Mouse (Mus musculus): Measurements from ENCODE around the gene Trank1.

The Trank1 gene

GRCm38 (mm10) chr9:111382469-111382868 is 70.9 kb downstream of the Trank1 start:
- Histone ChIP-seq H3K36me3 (ENCODE audit: control insufficient read depth, insufficient read depth, low read length, poor library complexity, severe bottlenecking) (no peaks in the 10 kb centered on the region), H3K27me3 (ENCODE audit: control insufficient read depth, insufficient read depth, low read length, poor library complexity, severe bottlenecking) (no peaks in the 10 kb centered on the region)
- no peak for DNase-seq (ENCODE audit: low read depth, low spot score)

- no peak for DNase-seq (ENCODE audit: low read depth, low spot score)
- Histone ChIP-seq H3K36me3 (ENCODE audit: control insufficient read depth, insufficient read depth, low read length, poor library complexity, severe bottlenecking) (no peaks in the 10 kb centered on the region), H3K27me3 (ENCODE audit: control insufficient read depth, insufficient read depth, low read length, poor library complexity, severe bottlenecking) (no peaks in the 10 kb centered on the region)
Measured at GRCm38 (mm10) chr9:111383046-111383445, 71.5 kb downstream of the Trank1 start.

GRCm38 (mm10) chr9:111383756-111384155 is 72.2 kb downstream of the Trank1 start:
- Histone ChIP-seq H3K27me3 (ENCODE audit: control insufficient read depth, insufficient read depth, low read length, poor library complexity, severe bottlenecking) (no peaks in the 10 kb centered on the region), H3K36me3 (ENCODE audit: control insufficient read depth, insufficient read depth, low read length, poor library complexity, severe bottlenecking) (no peaks in the 10 kb centered on the region)
- no peak for DNase-seq (ENCODE audit: low read depth, low spot score)

- H3K36me3 ChIP-seq (ENCODE audit: control insufficient read depth, insufficient read depth, low read length, poor library complexity, severe bottlenecking), result no peaks in the 10 kb centered on the region
- no peak for DNase-seq (ENCODE audit: low read depth, low spot score)
- H3K27me3 ChIP-seq (ENCODE audit: control insufficient read depth, insufficient read depth, low read length, poor library complexity, severe bottlenecking), result no peaks in the 10 kb centered on the region
Measured at GRCm38 (mm10) chr9:111385526-111386491, 74.3 kb downstream of the Trank1 start.

GRCm38 (mm10) chr9:111386569-111386968 is 75.0 kb downstream of the Trank1 start:
- DNase-seq (ENCODE audit: low read depth, low spot score), result no peak
- Histone ChIP-seq H3K36me3 (ENCODE audit: control insufficient read depth, insufficient read depth, low read length, poor library complexity, severe bottlenecking) (no peaks in the 10 kb centered on the region), H3K27me3 (ENCODE audit: control insufficient read depth, insufficient read depth, low read length, poor library complexity, severe bottlenecking) (no peaks in the 10 kb centered on the region)

- H3K27me3 ChIP-seq (ENCODE audit: control insufficient read depth, insufficient read depth, low read length, poor library complexity, severe bottlenecking), result no peaks in the 10 kb centered on the region
- H3K36me3 ChIP-seq (ENCODE audit: control insufficient read depth, insufficient read depth, low read length, poor library complexity, severe bottlenecking), result no peaks in the 10 kb centered on the region
- no peak for DNase-seq (ENCODE audit: low read depth, low spot score)
Measured at GRCm38 (mm10) chr9:111387576-111387975, 76.0 kb downstream of the Trank1 start.

- DNase-seq (ENCODE audit: low read depth, low spot score), result no peak
- H3K36me3 ChIP-seq (ENCODE audit: control insufficient read depth, insufficient read depth, low read length, poor library complexity, severe bottlenecking), result no peaks in the 10 kb centered on the region
Measured at GRCm38 (mm10) chr9:111390016-111390415, 78.5 kb downstream of the Trank1 start.

GRCm38 (mm10) chr9:111391036-111391435 is 79.5 kb downstream of the Trank1 start:
- H3K36me3 ChIP-seq (ENCODE audit: control insufficient read depth, insufficient read depth, low read length, poor library complexity, severe bottlenecking), result no peaks in the 10 kb centered on the region
- no peak for DNase-seq (ENCODE audit: low read depth, low spot score)
- no peaks in the 10 kb centered on the region for H3K27me3 ChIP-seq (ENCODE audit: control insufficient read depth, insufficient read depth, low read length, poor library complexity, severe bottlenecking)

More at GRCm38 (mm10) chr9:111390016-111390415, 78.5 kb downstream of the Trank1 start:
- no peaks in the 10 kb centered on the region for H3K27me3 ChIP-seq (ENCODE audit: control insufficient read depth, insufficient read depth, low read length, poor library complexity, severe bottlenecking)

GRCm38 (mm10) chr9:111391926-111392442 is 80.4 kb downstream of the Trank1 start:
- no peaks in the 10 kb centered on the region for H3K27me3 ChIP-seq (ENCODE audit: control insufficient read depth, insufficient read depth, low read length, poor library complexity, severe bottlenecking)
- DNase-seq (ENCODE audit: low read depth, low spot score), result no peak
- no peaks in the 10 kb centered on the region for H3K36me3 ChIP-seq (ENCODE audit: control insufficient read depth, insufficient read depth, low read length, poor library complexity, severe bottlenecking)

GRCm38 (mm10) chr9:111395265-111395664 is 83.7 kb downstream of the Trank1 start:
- Histone ChIP-seq H3K36me3 (ENCODE audit: control insufficient read depth, insufficient read depth, low read length, poor library complexity, severe bottlenecking) (no peaks in the 10 kb centered on the region), H3K27me3 (ENCODE audit: control insufficient read depth, insufficient read depth, low read length, poor library complexity, severe bottlenecking) (no peaks in the 10 kb centered on the region)
- DNase-seq (ENCODE audit: low read depth, low spot score), result no peak

GRCm38 (mm10) chr9:111398059-111398458 is 86.5 kb downstream of the Trank1 start:
- H3K36me3 ChIP-seq (ENCODE audit: control insufficient read depth, insufficient read depth, low read length, poor library complexity, severe bottlenecking), result no peaks in the 10 kb centered on the region
- no peak for DNase-seq (ENCODE audit: low read depth, low spot score)
- no peaks in the 10 kb centered on the region for H3K27me3 ChIP-seq (ENCODE audit: control insufficient read depth, insufficient read depth, low read length, poor library complexity, severe bottlenecking)

GRCm38 (mm10) chr9:111400089-111400488 is 88.5 kb downstream of the Trank1 start:
- no peak for DNase-seq (ENCODE audit: low read depth, low spot score)
- Histone ChIP-seq H3K27me3 (ENCODE audit: control insufficient read depth, insufficient read depth, low read length, poor library complexity, severe bottlenecking) (no peaks in the 10 kb centered on the region), H3K36me3 (ENCODE audit: control insufficient read depth, insufficient read depth, low read length, poor library complexity, severe bottlenecking) (no peaks in the 10 kb centered on the region)

GRCm38 (mm10) chr9:111403159-111403558 is 91.6 kb downstream of the Trank1 start:
- DNase-seq (ENCODE audit: low read depth, low spot score), result no peak
- Histone ChIP-seq H3K36me3 (ENCODE audit: control insufficient read depth, insufficient read depth, low read length, poor library complexity, severe bottlenecking) (no peaks in the 10 kb centered on the region), H3K27me3 (ENCODE audit: control insufficient read depth, insufficient read depth, low read length, poor library complexity, severe bottlenecking) (no peaks in the 10 kb centered on the region)

- Histone ChIP-seq H3K27me3 (ENCODE audit: control insufficient read depth, insufficient read depth, low read length, poor library complexity, severe bottlenecking) (no peaks in the 10 kb centered on the region), H3K36me3 (ENCODE audit: control insufficient read depth, insufficient read depth, low read length, poor library complexity, severe bottlenecking) (no peaks in the 10 kb centered on the region)
- no peak for DNase-seq (ENCODE audit: low read depth, low spot score)
Measured at GRCm38 (mm10) chr9:111404346-111405079, 93.0 kb downstream of the Trank1 start.

GRCm38 (mm10) chr9:111405080-111405428 is 93.5 kb downstream of the Trank1 start:
- H3K27me3 ChIP-seq (ENCODE audit: control insufficient read depth, insufficient read depth, low read length, poor library complexity, severe bottlenecking), result no peaks in the 10 kb centered on the region
- DNase-seq (ENCODE audit: low read depth, low spot score), result no peak

More at GRCm38 (mm10) chr9:111405080-111405428, 93.5 kb downstream of the Trank1 start:
- H3K36me3 ChIP-seq (ENCODE audit: control insufficient read depth, insufficient read depth, low read length, poor library complexity, severe bottlenecking), result no peaks in the 10 kb centered on the region

All from splenic B cell, adult 2 months (primary cell).